Mouse (Mus musculus): ENCODE results near the gene Micu1. TPM values are rescaled to one million over a fixed set of nuclear protein-coding genes. Genes with fewer than 3 reads are reported as not detected.
A peak's percentile ranks its signal among the peaks of the same experiment; 100 is the strongest.

Gene Micu1
- polyA plus RNA-seq, 1 experiment = 41.8 TPM

DNA sequence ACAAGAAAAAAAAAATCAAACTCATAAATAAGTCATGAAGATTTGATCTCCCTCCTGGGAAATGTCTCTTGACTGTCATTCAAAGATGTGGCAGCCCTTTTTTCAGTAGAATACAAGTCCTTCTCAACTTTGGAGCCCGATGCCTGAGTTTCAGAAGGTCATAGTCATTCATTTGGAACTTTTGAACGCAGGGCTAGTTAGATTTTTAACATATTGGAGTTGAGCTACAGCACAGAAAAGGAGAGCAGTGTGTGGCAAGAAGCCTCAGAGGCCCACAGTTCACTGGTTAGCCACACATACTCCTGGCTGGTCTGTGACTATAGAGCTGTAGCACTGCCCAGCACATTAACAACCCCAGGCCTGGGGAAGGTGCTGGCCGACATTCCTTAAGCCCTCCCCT lies 96.1 kb downstream of the Micu1 start:
- H3K4me1 ChIP-seq (ENCODE audit: control insufficient read depth, insufficient read depth, insufficient read length, low read length) = no peaks in the 10 kb centered on the region
- no peak overlapping the region for H3K4me3 ChIP-seq (ENCODE audit: insufficient read depth, low read depth, low read length)
- H3K27ac ChIP-seq (replicated peaks; ENCODE audit: low read depth, low read length) = no peak overlapping the region

GRCm38 (mm10) chr10:59799303-59800044 lies 97.2 kb downstream of the Micu1 start:
- H3K4me1 ChIP-seq (ENCODE audit: control insufficient read depth, insufficient read depth, insufficient read length, low read length) = no peaks in the 10 kb centered on the region
- no peak overlapping the region for H3K4me3 ChIP-seq (ENCODE audit: insufficient read depth, low read depth, low read length)
- H3K27ac ChIP-seq (replicated peaks; ENCODE audit: low read depth, low read length) = no peak overlapping the region

GRCm38 (mm10) chr10:59800159-59800558 lies 97.9 kb downstream of the Micu1 start:
- H3K4me1 ChIP-seq (ENCODE audit: control insufficient read depth, insufficient read depth, insufficient read length, low read length) = no peaks in the 10 kb centered on the region
- no peak overlapping the region for H3K4me3 ChIP-seq (ENCODE audit: insufficient read depth, low read depth, low read length)
- no peak overlapping the region for H3K27ac ChIP-seq (replicated peaks; ENCODE audit: low read depth, low read length)

GRCm38 (mm10) chr10:59800826-59801501 lies 98.7 kb downstream of the Micu1 start:
- H3K4me1 ChIP-seq (ENCODE audit: control insufficient read depth, insufficient read depth, insufficient read length, low read length) = no peaks in the 10 kb centered on the region
- no peak overlapping the region for H3K4me3 ChIP-seq (ENCODE audit: insufficient read depth, low read depth, low read length)
- H3K27ac ChIP-seq (replicated peaks; ENCODE audit: low read depth, low read length) = no peak overlapping the region

DNA sequence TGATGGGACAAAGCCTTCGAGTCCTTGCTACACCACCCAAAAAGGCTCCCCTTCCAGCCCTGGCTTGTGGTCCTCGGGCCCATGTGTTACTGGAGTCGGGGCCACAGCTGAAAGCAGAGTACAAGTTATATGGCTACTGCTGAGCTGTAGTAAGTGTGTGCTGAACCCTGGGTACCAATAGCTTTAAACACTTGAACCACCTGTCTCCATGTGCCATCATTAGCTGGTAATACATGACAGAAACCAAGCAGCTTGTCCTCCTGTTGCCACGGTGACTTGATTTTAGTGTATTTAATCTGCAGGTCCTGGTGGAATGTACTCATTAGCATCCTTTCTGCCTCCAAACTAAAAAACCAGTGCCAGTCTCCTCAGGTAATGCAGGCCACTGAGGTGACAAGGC lies 106.4 kb downstream of the Micu1 start:
- H3K4me3 ChIP-seq (ENCODE audit: insufficient read depth, low read depth, low read length) = no peak overlapping the region
- no peaks in the 10 kb centered on the region for H3K4me1 ChIP-seq (ENCODE audit: control insufficient read depth, insufficient read depth, insufficient read length, low read length)
- H3K27ac ChIP-seq (replicated peaks; ENCODE audit: low read depth, low read length) = no peak overlapping the region

GRCm38 (mm10) chr10:59809991-59810574 lies 107.8 kb downstream of the Micu1 start:
- no peak overlapping the region for H3K4me3 ChIP-seq (ENCODE audit: insufficient read depth, low read depth, low read length)
- H3K27ac ChIP-seq (replicated peaks; ENCODE audit: low read depth, low read length) = no peak overlapping the region
- H3K4me1 ChIP-seq (ENCODE audit: control insufficient read depth, insufficient read depth, insufficient read length, low read length) = no peaks in the 10 kb centered on the region

DNA sequence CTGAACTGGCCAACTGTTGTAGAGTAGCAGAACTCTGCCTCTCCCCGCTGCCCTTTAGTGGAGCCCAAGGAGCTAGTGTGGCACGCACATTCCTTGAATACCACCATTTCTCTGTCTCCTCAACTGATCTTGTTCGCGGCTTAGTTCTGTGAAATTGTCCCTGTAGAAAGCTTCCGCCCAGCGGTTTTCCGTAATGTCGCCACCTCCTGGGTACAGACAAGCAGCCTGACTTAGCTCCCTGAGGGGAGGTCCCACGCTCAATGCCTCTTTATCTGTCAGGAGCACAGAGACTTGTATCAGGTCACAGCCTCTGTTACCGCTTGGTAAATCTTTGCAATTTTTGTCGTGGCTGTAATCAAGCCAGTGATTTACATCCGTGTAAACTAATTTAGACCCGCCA lies 110.7 kb downstream of the Micu1 start:
- Histone ChIP-seq H3K27ac (replicated peaks; ENCODE audit: low read depth, low read length) (no peak overlapping the region), H3K4me1 (ENCODE audit: control insufficient read depth, insufficient read depth, insufficient read length, low read length) (no peaks in the 10 kb centered on the region), H3K4me3 (ENCODE audit: insufficient read depth, low read depth, low read length) (no peak overlapping the region)

- H3K27ac ChIP-seq (replicated peaks; ENCODE audit: low read depth, low read length) = no peak overlapping the region
- no peaks in the 10 kb centered on the region for H3K4me1 ChIP-seq (ENCODE audit: control insufficient read depth, insufficient read depth, insufficient read length, low read length)
- H3K4me3 ChIP-seq (ENCODE audit: insufficient read depth, low read depth, low read length) = no peak overlapping the region
Measured at GRCm38 (mm10) chr10:59813759-59814158, 111.5 kb downstream of the Micu1 start.

GRCm38 (mm10) chr10:59814505-59815155 lies 112.4 kb downstream of the Micu1 start:
- no peak overlapping the region for H3K4me3 ChIP-seq (ENCODE audit: insufficient read depth, low read depth, low read length)
- no peak overlapping the region for H3K27ac ChIP-seq (replicated peaks; ENCODE audit: low read depth, low read length)

DNA sequence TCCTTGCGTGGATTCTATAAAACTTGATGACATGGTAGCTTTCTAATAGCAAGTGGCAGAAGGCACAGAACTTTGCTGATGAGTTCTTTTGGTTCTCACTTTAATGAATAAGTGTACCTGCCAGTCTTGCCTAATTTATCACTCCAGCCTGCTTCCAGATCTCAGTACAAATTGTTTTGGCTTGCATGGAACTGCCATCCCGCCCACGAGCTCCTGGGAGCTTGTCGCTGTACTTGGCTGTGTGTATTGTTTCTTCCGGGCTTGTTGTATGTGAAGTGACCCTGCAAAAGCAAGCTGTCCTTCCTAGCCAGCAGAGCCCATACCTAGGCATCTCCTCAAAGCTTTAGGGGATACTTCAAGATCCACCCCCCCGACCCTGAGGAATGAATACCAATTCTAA lies 114.3 kb downstream of the Micu1 start:
- no peak overlapping the region for H3K27ac ChIP-seq (replicated peaks; ENCODE audit: low read depth, low read length)
- H3K4me3 ChIP-seq (ENCODE audit: insufficient read depth, low read depth, low read length) = no peak overlapping the region
- no peaks in the 10 kb centered on the region for H3K4me1 ChIP-seq (ENCODE audit: control insufficient read depth, insufficient read depth, insufficient read length, low read length)

More at GRCm38 (mm10) chr10:59814505-59815155, 112.4 kb downstream of the Micu1 start:
- no peaks in the 10 kb centered on the region for H3K4me1 ChIP-seq (ENCODE audit: control insufficient read depth, insufficient read depth, insufficient read length, low read length)

DNA sequence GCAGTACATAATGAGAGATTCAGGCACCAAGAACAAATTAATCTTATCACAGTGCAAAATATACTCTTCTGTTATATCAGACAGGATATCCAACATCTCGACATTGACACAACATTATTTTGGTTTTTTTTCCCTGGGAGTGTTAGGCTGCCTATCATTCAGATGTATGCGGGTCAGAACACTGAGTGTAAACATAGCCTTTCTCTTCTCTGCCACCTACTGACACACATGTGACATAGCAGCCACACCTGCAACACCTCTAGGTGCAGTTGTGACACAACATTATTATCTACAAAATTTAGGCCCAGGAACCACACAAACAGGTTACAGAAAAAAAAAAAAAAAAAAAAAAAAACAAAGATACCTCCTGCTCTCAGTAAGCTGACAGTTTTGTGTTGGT lies 115.3 kb downstream of the Micu1 start:
- Histone ChIP-seq H3K4me3 (ENCODE audit: insufficient read depth, low read depth, low read length) (no peak overlapping the region), H3K27ac (replicated peaks; ENCODE audit: low read depth, low read length) (no peak overlapping the region), H3K4me1 (ENCODE audit: control insufficient read depth, insufficient read depth, insufficient read length, low read length) (no peaks in the 10 kb centered on the region)

- no peak overlapping the region for H3K4me3 ChIP-seq (ENCODE audit: insufficient read depth, low read depth, low read length)
- H3K4me1 ChIP-seq (ENCODE audit: control insufficient read depth, insufficient read depth, insufficient read length, low read length) = no peaks in the 10 kb centered on the region
Measured at GRCm38 (mm10) chr10:59817991-59818390, 115.7 kb downstream of the Micu1 start.

GRCm38 (mm10) chr10:59819146-59819545 lies 116.9 kb downstream of the Micu1 start:
- no peaks in the 10 kb centered on the region for H3K4me1 ChIP-seq (ENCODE audit: control insufficient read depth, insufficient read depth, insufficient read length, low read length)
- H3K27ac ChIP-seq (replicated peaks; ENCODE audit: low read depth, low read length) = peak overlapping the region; percentile 78
- H3K4me3 ChIP-seq (ENCODE audit: insufficient read depth, low read depth, low read length) = peak overlapping the region; percentile 36

More at GRCm38 (mm10) chr10:59817991-59818390, 115.7 kb downstream of the Micu1 start:
- H3K27ac ChIP-seq (replicated peaks; ENCODE audit: low read depth, low read length) = no peak overlapping the region

DNA sequence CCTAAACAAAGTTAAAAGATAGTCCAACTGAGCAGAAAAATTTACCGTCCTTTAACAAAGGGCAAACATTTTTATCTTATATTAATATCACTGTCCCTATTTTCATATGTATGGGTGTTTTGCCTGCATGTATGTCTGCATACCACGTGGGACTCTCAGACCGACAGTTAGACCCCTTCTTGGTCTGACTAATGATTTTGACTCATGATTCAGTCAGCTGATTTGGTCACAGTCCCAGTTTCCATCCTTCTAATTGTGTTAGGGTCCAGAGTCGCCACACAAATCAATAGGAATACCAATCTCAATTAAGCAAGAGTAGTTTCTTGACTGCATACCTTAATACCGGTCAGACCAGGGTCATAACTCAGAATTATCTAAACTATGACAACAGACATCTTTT lies 118.6 kb downstream of the Micu1 start:
- H3K4me3 ChIP-seq (ENCODE audit: insufficient read depth, low read depth, low read length) = no peak overlapping the region
- no peak overlapping the region for H3K27ac ChIP-seq (replicated peaks; ENCODE audit: low read depth, low read length)
- H3K4me1 ChIP-seq (ENCODE audit: control insufficient read depth, insufficient read depth, insufficient read length, low read length) = no peaks in the 10 kb centered on the region

GRCm38 (mm10) chr10:59821334-59822066 lies 119.2 kb downstream of the Micu1 start:
- Histone ChIP-seq H3K27ac (replicated peaks; ENCODE audit: low read depth, low read length) (no peak overlapping the region), H3K4me3 (ENCODE audit: insufficient read depth, low read depth, low read length) (no peak overlapping the region), H3K4me1 (ENCODE audit: control insufficient read depth, insufficient read depth, insufficient read length, low read length) (no peaks in the 10 kb centered on the region)
